Mouse (Mus musculus) bone marrow, adult 2 months (tissue): Measurements from ENCODE around the gene Uck2.

Source experiments
- CTCF ChIP-seq: fragments of 200-500 bp; IDR thresholded peaks from 2 replicates; pipeline ENCODE4 v1.5.1; 2011; ENCODE audit warnings: low read length, control low read depth; ENCODE audit not compliant: control insufficient read depth, insufficient read depth
- POLR2A ChIP-seq: fragments of 200-500 bp; IDR thresholded peaks from 2 replicates; pipeline ENCODE4 v1.6.1; 2011; ENCODE audit warnings: low read depth, mild to moderate bottlenecking, control low read depth, low read length, borderline replicate concordance; ENCODE audit not compliant: control insufficient read depth

- TF ChIP-seq POLR2A (no peak), CTCF (no peak)
These were observed 16.6 kb downstream of the Uck2 start for GRCm38 (mm10) chr1:167268360-167269063.
